Mouse (Mus musculus) macrophage (primary cell): Measurements from ENCODE around the gene Nsmf. TPM values are rescaled to one million over a fixed set of nuclear protein-coding genes. Genes with fewer than 3 reads are reported as not detected.
A peak's percentile ranks its signal among the peaks of the same experiment; 100 is the strongest.

ENCODE experiments used
- H3K27ac ChIP-seq: fragments of 350-480 bp; formaldehyde crosslinking; 2 replicates; pipeline ENCODE4 v1.9.0; 2021
- H3K36me3 ChIP-seq: fragments of 350-480 bp; formaldehyde crosslinking; 2 replicates; pipeline ENCODE4 v1.9.0; 2021; ENCODE audit errors: inconsistent target
- H3K4me3 ChIP-seq: fragments of 350-480 bp; formaldehyde crosslinking; 2 replicates; pipeline ENCODE4 v1.9.0; 2021; ENCODE audit errors: inconsistent target
- H3K79me2 ChIP-seq: fragments of 350-480 bp; formaldehyde crosslinking; 2 replicates; pipeline ENCODE4 v1.9.0; 2021; ENCODE audit errors: inconsistent target
- WGBS: methylation state at CpG from one replicate; pipeline ENCODE4 v1.1.7; 2026; ENCODE audit warnings: inconsistent platforms; ENCODE audit not compliant: missing documents; 5-methylcytosine and 5-hydroxymethylcytosine counted together
- polyA plus RNA-seq: library from polyadenylated mRNA; stranded (reverse); fragments of 250-400 nt; gene quantifications from 3 replicates; pipeline ENCODE4 v1.2.4, GENCODE M21; 2018; ENCODE audit warnings: inconsistent platforms
- total RNA-seq, 78 experiments: library from RNA; depleted of rRNA; stranded (reverse); fragments of 250-400 nt; gene quantifications; 1 replicate in 9 of 78; 2 replicates in 24 of 78; 3 replicates in 43 of 78; 4 replicates in 2 of 78; pipeline ENCODE4 v1.2.4; 2018; ENCODE audit warnings: inconsistent platforms in 56 of 78

The Nsmf gene
- 100 to 1,000 TPM in 13 of 26 experiments, 10 to 100 TPM in 13; 57.2 to 234 (median 103) TPM for total RNA-seq (2018; cell fraction: chromatin; rRNA removed)
- total RNA-seq (2018; cell fraction: cytosol; rRNA removed), result 10 to 100 TPM in 1 of 26 experiments, 1 to 10 TPM in 25; 2.6 to 10.4 (median 4.4) TPM
- 100 to 1,000 TPM in 7 of 26 experiments, 10 to 100 TPM in 19; 14.9 to 158 (median 45.4) TPM for total RNA-seq (2018; cell fraction: nucleus; rRNA removed)
- 4.8 to 12.0 TPM (median 8.9 TPM) in 3 replicates for polyA plus RNA-seq

- H3K79me2 ChIP-seq, result no peaks in the 10 kb centered on the region
- H3K27ac ChIP-seq, result no peak within 1 kb of the TSS
- 6% methylated on average over 46 of the region's 47 CpGs for WGBS
- H3K36me3 ChIP-seq, result peaks cover 44% of the 10 kb centered on the region
- peak within 1 kb of the TSS; percentile 49 for H3K4me3 ChIP-seq
These were observed at the start of gene Nsmf for GRCm38 (mm10) chr2:25054221-25055067. Gene Nsmf (plus strand): TSS chr2:25054355.

- H3K36me3 ChIP-seq, result peaks cover 86% of the 10 kb centered on the region
- WGBS, result 100% methylated on average over 1 of the region's 1 CpGs
- H3K27ac ChIP-seq, result no peak overlapping the region
- H3K79me2 ChIP-seq, result no peaks in the 10 kb centered on the region
- H3K4me3 ChIP-seq, result no peak overlapping the region
These were observed 47.4 kb upstream of the Nsmf start for GRCm38 (mm10) chr2:25006767-25007166.

- H3K27ac ChIP-seq, result no peak overlapping the region
- no peaks in the 10 kb centered on the region for H3K79me2 ChIP-seq
- H3K36me3 ChIP-seq, result peaks cover 81% of the 10 kb centered on the region
- no peak overlapping the region for H3K4me3 ChIP-seq
These were observed 45.9 kb upstream of the Nsmf start for GRCm38 (mm10) chr2:25008250-25008649.

- H3K27ac ChIP-seq, result no peak overlapping the region
- 100% methylated on average over 1 of the region's 1 CpGs for WGBS
- H3K36me3 ChIP-seq, result peaks cover 84% of the 10 kb centered on the region
- H3K79me2 ChIP-seq, result no peaks in the 10 kb centered on the region
- H3K4me3 ChIP-seq, result no peak overlapping the region
These were observed 31.5 kb upstream of the Nsmf start for GRCm38 (mm10) chr2:25022678-25023077.

- Histone ChIP-seq H3K27ac (no peak overlapping the region), H3K36me3 (peaks cover 82% of the 10 kb centered on the region), H3K79me2 (no peaks in the 10 kb centered on the region), H3K4me3 (no peak overlapping the region)
- WGBS, result 67% methylated on average over 1 of the region's 1 CpGs
These were observed 29.0 kb upstream of the Nsmf start for GRCm38 (mm10) chr2:25025109-25025508.

GRCm38 (mm10) chr2:25034994-25035393 is 19.2 kb upstream of the Nsmf start:
- WGBS, result 100% methylated on average over 4 of the region's 4 CpGs
- no peak overlapping the region for H3K4me3 ChIP-seq
- peaks cover 88% of the 10 kb centered on the region for H3K36me3 ChIP-seq
- H3K79me2 ChIP-seq, result no peaks in the 10 kb centered on the region
- H3K27ac ChIP-seq, result no peak overlapping the region

- no peak overlapping the region for H3K27ac ChIP-seq
- WGBS, result 95% methylated on average over 5 of the region's 5 CpGs
- H3K36me3 ChIP-seq, result peaks cover 90% of the 10 kb centered on the region
- no peak overlapping the region for H3K4me3 ChIP-seq
- no peaks in the 10 kb centered on the region for H3K79me2 ChIP-seq
These were observed 14.1 kb upstream of the Nsmf start for GRCm38 (mm10) chr2:25040089-25040488.

GRCm38 (mm10) chr2:25050921-25051320 is 3.2 kb upstream of the Nsmf start:
- Histone ChIP-seq H3K36me3 (peaks cover 75% of the 10 kb centered on the region), H3K27ac (no peak overlapping the region), H3K4me3 (no peak overlapping the region), H3K79me2 (no peaks in the 10 kb centered on the region)
- 93% methylated on average over 7 of the region's 7 CpGs for WGBS

GRCm38 (mm10) chr2:25051450-25051849 is 2.7 kb upstream of the Nsmf start:
- no peak overlapping the region for H3K27ac ChIP-seq
- H3K79me2 ChIP-seq, result no peaks in the 10 kb centered on the region
- peaks cover 70% of the 10 kb centered on the region for H3K36me3 ChIP-seq
- H3K4me3 ChIP-seq, result no peak overlapping the region
- WGBS, result 92% methylated on average over 8 of the region's 8 CpGs

GRCm38 (mm10) chr2:25053101-25053500 is 1.1 kb upstream of the Nsmf start:
- Histone ChIP-seq H3K36me3 (peaks cover 58% of the 10 kb centered on the region), H3K27ac (no peak overlapping the region)

GRCm38 (mm10) chr2:25055068-25055405 is 882 bp downstream of the Nsmf start:
- peak overlapping the region; percentile 49 for H3K4me3 ChIP-seq
- WGBS, result 88% methylated on average over 2 of the region's 2 CpGs
- H3K27ac ChIP-seq, result no peak overlapping the region
- H3K79me2 ChIP-seq, result no peaks in the 10 kb centered on the region
- H3K36me3 ChIP-seq, result peaks cover 38% of the 10 kb centered on the region

More at GRCm38 (mm10) chr2:25053101-25053500, 1.1 kb upstream of the Nsmf start:
- WGBS, result 88% methylated on average over 6 of the region's 6 CpGs
- H3K4me3 ChIP-seq, result no peak overlapping the region
- H3K79me2 ChIP-seq, result no peaks in the 10 kb centered on the region

GRCm38 (mm10) chr2:25055409-25056155 is 1.4 kb downstream of the Nsmf start:
- Histone ChIP-seq H3K36me3 (peaks cover 33% of the 10 kb centered on the region), H3K27ac (no peak overlapping the region), H3K79me2 (no peaks in the 10 kb centered on the region), H3K4me3 (no peak overlapping the region)
- WGBS, result 94% methylated on average over 19 of the region's 21 CpGs

- H3K79me2 ChIP-seq, result no peaks in the 10 kb centered on the region
- 93% methylated on average over 7 of the region's 7 CpGs for WGBS
- no peak overlapping the region for H3K27ac ChIP-seq
- H3K36me3 ChIP-seq, result no peaks in the 10 kb centered on the region
- H3K4me3 ChIP-seq, result no peak overlapping the region
These were observed 4.8 kb downstream of the Nsmf start for GRCm38 (mm10) chr2:25058926-25059325.

GRCm38 (mm10) chr2:25063523-25063922 is 9.4 kb downstream of the Nsmf start:
- H3K4me3 ChIP-seq, result no peak overlapping the region
- no peak overlapping the region for H3K27ac ChIP-seq
- WGBS, result 98% methylated on average over 4 of the region's 5 CpGs
- no peaks in the 10 kb centered on the region for H3K36me3 ChIP-seq
- H3K79me2 ChIP-seq, result no peaks in the 10 kb centered on the region

GRCm38 (mm10) chr2:25064285-25064684 is 10.1 kb downstream of the Nsmf start:
- Histone ChIP-seq H3K36me3 (no peaks in the 10 kb centered on the region), H3K4me3 (no peak overlapping the region), H3K79me2 (no peaks in the 10 kb centered on the region), H3K27ac (no peak overlapping the region)
- WGBS, result 60% methylated on average over 1 of the region's 1 CpGs
